In the genomic region with DNA sequence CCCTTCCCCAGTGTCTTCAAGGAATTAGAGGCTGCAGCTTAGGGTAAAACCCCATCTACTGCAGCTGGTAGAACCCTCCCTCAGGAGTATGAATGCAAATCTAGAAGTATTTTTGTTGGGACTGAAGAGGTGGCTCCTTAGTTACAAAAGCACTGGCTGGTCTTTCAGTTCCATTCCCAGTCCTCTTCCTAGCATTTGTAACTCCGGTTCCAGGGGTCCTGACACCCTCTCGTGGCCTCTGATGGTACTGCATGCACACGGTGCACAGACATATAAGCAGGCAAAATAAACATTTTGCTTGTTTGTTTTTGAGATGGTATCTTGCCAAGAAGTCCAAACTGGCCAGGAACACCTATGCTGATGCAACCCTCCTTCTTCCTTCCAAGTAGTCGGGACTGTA, we compare ENCODE assay signal across 12 mouse cellular contexts. TPM values are rescaled to one million over a fixed set of nuclear protein-coding genes. Genes with fewer than 3 reads are reported as not detected.
DNase-seq lines count a peak whose midpoint lies in the region; ATAC-seq and TF ChIP-seq lines count a peak whose summit lies in the region.
"Had no signal": no experiment of that assay in that cellular context is flagged by ENCODE, and none has a peak within 500 bp of the region (broad histone marks: within the 10 kb centered on the region; RNA-seq: fewer than 3 reads in every experiment).

No protein-coding gene starts in this region.

- H3K4me2 ChIP-seq in neural tube, embryonic 15.5 days, result no peak overlapping the region
- H3K4me2 ChIP-seq: heart, embryonic 15.5 days; lung, embryonic 15.5 days had no signal

- no peak for DNase-seq in kidney, adult 2 months
- no peak for DNase-seq in kidney, postnatal 25 days
- DNase-seq in neural tube, embryonic 10.5 days (ENCODE audit: extremely low spot score, low spot score), result peak; percentile 19
- DNase-seq in right cerebral cortex, adult 18-20 months, result no peak
- no peak for DNase-seq in cerebellum, adult 9-11 months
- DNase-seq: adrenal gland, postnatal 25 days; gastrocnemius, postnatal 14 days; kidney, adult 18-20 months had no signal

- no peaks in the 10 kb centered on the region for H3K36me3 ChIP-seq in kidney, adult 2 months (ENCODE audit: control insufficient read depth, insufficient read depth, low read length)
- H3K36me3 ChIP-seq in neural tube, embryonic 15.5 days, result no peaks in the 10 kb centered on the region
- H3K36me3 ChIP-seq: heart, embryonic 15.5 days; lung, embryonic 15.5 days had no signal

- no peak for ATAC-seq in neural tube, embryonic 15.5 days (ENCODE audit: low FRiP score)

- H3K4me1 ChIP-seq in kidney, adult 2 months (ENCODE audit: control insufficient read depth, insufficient read depth, low read length), result no peaks in the 10 kb centered on the region; the same call in 1 of the 2 replicates
- 0 out of 2 replicates have a peak, but pooled peaks cover 5% of the 10 kb centered on the region for H3K4me1 ChIP-seq in neural tube, embryonic 15.5 days
- no peaks in the 10 kb centered on the region for H3K4me1 ChIP-seq in bone marrow, adult 2 months (ENCODE audit: control insufficient read depth, insufficient read depth, low read length)
- H3K4me1 ChIP-seq: heart, embryonic 15.5 days had no signal

- no peak overlapping the region for H3K4me3 ChIP-seq in kidney, adult 2 months (ENCODE audit: insufficient read depth, low read depth, low read length)
- no peak overlapping the region for H3K4me3 ChIP-seq in neural tube, embryonic 15.5 days (replicated peaks)
- H3K4me3 ChIP-seq in bone marrow, adult 2 months (replicated peaks; ENCODE audit: control insufficient read depth, low read depth, low read length), result no peak overlapping the region
- H3K4me3 ChIP-seq: heart, embryonic 15.5 days; lung, embryonic 15.5 days had no signal

- no peaks in the 10 kb centered on the region for H3K27me3 ChIP-seq in kidney, adult 2 months (replicated peaks; ENCODE audit: control insufficient read depth, insufficient read depth, low read length)
- no peaks in the 10 kb centered on the region for H3K27me3 ChIP-seq in neural tube, embryonic 15.5 days (replicated peaks)
- H3K27me3 ChIP-seq: heart, embryonic 15.5 days; lung, embryonic 15.5 days had no signal

- peak; percentile 23; the same call in 1 of the 2 replicates for TF ChIP-seq CTCF in kidney, adult 2 months (conservative IDR thresholded peaks at IDR 0.05; ENCODE audit: insufficient read depth, insufficient read length, low read depth, low read length)
- TF ChIP-seq CTCF in bone marrow, adult 2 months (IDR thresholded peaks at IDR 0.05; ENCODE audit: control insufficient read depth, insufficient read depth, low read length), result peak; percentile 20; the same call in 1 of the 2 replicates

- TF ChIP-seq POLR2A in kidney, adult 2 months (IDR thresholded peaks at IDR 0.05; ENCODE audit: low read depth, low read length), result no peak
- no peak for TF ChIP-seq POLR2A in bone marrow, adult 2 months (IDR thresholded peaks at IDR 0.05; ENCODE audit: borderline replicate concordance, control insufficient read depth, low read depth, low read length)

- H3K9ac ChIP-seq in neural tube, embryonic 15.5 days (replicated peaks), result no peak overlapping the region
- H3K9ac ChIP-seq: heart, embryonic 15.5 days; lung, embryonic 15.5 days had no signal

- 67% methylated on average over 4 of the region's 4 CpGs for WGBS in kidney, adult 2 months
- WGBS in neural tube, embryonic 15.5 days, result 77% methylated on average over 4 of the region's 4 CpGs
- 72% methylated on average over 4 of the region's 4 CpGs for WGBS in bone marrow, adult 2 months

- H3K9me3 ChIP-seq in neural tube, embryonic 15.5 days (replicated peaks), result no peaks in the 10 kb centered on the region
- H3K9me3 ChIP-seq: heart, embryonic 15.5 days; lung, embryonic 15.5 days had no signal

- no peak overlapping the region for H3K27ac ChIP-seq in kidney, adult 2 months (ENCODE audit: insufficient read depth, low read depth, low read length)
- H3K27ac ChIP-seq in neural tube, embryonic 15.5 days (replicated peaks), result no peak overlapping the region
- no peak overlapping the region for H3K27ac ChIP-seq in bone marrow, adult 2 months (ENCODE audit: control insufficient read depth, insufficient read depth, low read depth, low read length, poor library complexity)
- H3K27ac ChIP-seq: heart, embryonic 15.5 days; lung, embryonic 15.5 days had no signal

RNA-seq across cellular contexts. Expression of gene Gas7, which starts 23.4 kb away (rescaled TPM):
- polyA plus RNA-seq in kidney, adult 2 months (2012; rRNA removed), result 3.6 and 3.8 TPM in 2 replicates
- polyA plus RNA-seq in neural tube, embryonic 15.5 days (2015; fragmentation: Nextera tagmentation; extraction: Ambion mirVana), result 26.6 and 26.7 TPM in 2 replicates
- polyA plus RNA-seq in bone marrow, adult 2 months (2011; ENCODE audit: insufficient read depth, insufficient read length, low replicate concordance, missing spikeins), result 13.8 and 18.1 TPM in 2 replicates
